Mouse (Mus musculus): Measurements from ENCODE around the gene Ofcc1.

Gene Ofcc1

GRCm38 (mm10) chr13:40361288-40361687 lies at the start of gene Ofcc1:
Gene Ofcc1, minus strand, starts transcription at chr13:40361450.
- DNase-seq, result no peak

GRCm38 (mm10) chr13:40390120-40390519 lies 28.9 kb upstream of the Ofcc1 start:
- no peak for DNase-seq

GRCm38 (mm10) chr13:40387446-40387845 lies 26.2 kb upstream of the Ofcc1 start:
- no peak for DNase-seq

GRCm38 (mm10) chr13:40384962-40385361 lies 23.7 kb upstream of the Ofcc1 start:
- DNase-seq, result no peak

- DNase-seq, result no peak
These were observed 15.5 kb upstream of the Ofcc1 start for GRCm38 (mm10) chr13:40376773-40377172.

- DNase-seq, result no peak
These were observed 5.5 kb upstream of the Ofcc1 start for GRCm38 (mm10) chr13:40366762-40367161.

GRCm38 (mm10) chr13:40364855-40365254 lies 3.6 kb upstream of the Ofcc1 start:
- DNase-seq, result no peak

GRCm38 (mm10) chr13:40360692-40361091 lies 558 bp downstream of the Ofcc1 start:
- DNase-seq, result no peak

GRCm38 (mm10) chr13:40347045-40347444 lies 14.2 kb downstream of the Ofcc1 start:
- DNase-seq, result no peak

GRCm38 (mm10) chr13:40323301-40323700 lies 37.9 kb downstream of the Ofcc1 start:
- DNase-seq, result no peak

- DNase-seq, result no peak
These were observed 40.3 kb downstream of the Ofcc1 start for GRCm38 (mm10) chr13:40320814-40321525.

- DNase-seq, result no peak
These were observed 43.5 kb downstream of the Ofcc1 start for GRCm38 (mm10) chr13:40317731-40318130.

- DNase-seq, result no peak
These were observed 46.0 kb downstream of the Ofcc1 start for GRCm38 (mm10) chr13:40315158-40315792.

GRCm38 (mm10) chr13:40292891-40293290 lies 68.4 kb downstream of the Ofcc1 start:
- no peak for DNase-seq

GRCm38 (mm10) chr13:40290846-40291245 lies 70.4 kb downstream of the Ofcc1 start:
- no peak for DNase-seq

- no peak for DNase-seq
These were observed 72.6 kb downstream of the Ofcc1 start for GRCm38 (mm10) chr13:40288650-40289049.

GRCm38 (mm10) chr13:40287266-40288002 lies 73.8 kb downstream of the Ofcc1 start:
- DNase-seq, result no peak

GRCm38 (mm10) chr13:40285234-40285791 lies 75.9 kb downstream of the Ofcc1 start:
- DNase-seq, result no peak

- no peak for DNase-seq
These were observed 80.6 kb downstream of the Ofcc1 start for GRCm38 (mm10) chr13:40280616-40281015.

GRCm38 (mm10) chr13:40267546-40267945 lies 93.7 kb downstream of the Ofcc1 start:
- no peak for DNase-seq

GRCm38 (mm10) chr13:40263087-40263807 lies 98.0 kb downstream of the Ofcc1 start:
- DNase-seq, result no peak

GRCm38 (mm10) chr13:40258757-40259156 lies 102.5 kb downstream of the Ofcc1 start:
- no peak for DNase-seq

GRCm38 (mm10) chr13:40243821-40244220 lies 117.4 kb downstream of the Ofcc1 start:
- no peak for DNase-seq

All from thymus, postnatal 36 days (tissue).